Mouse (Mus musculus) Patski (cell line): ENCODE results near the gene Pla2g3. TPM values are rescaled to one million over a fixed set of nuclear protein-coding genes. Genes with fewer than 3 reads are reported as not detected.

Source experiments
- ATAC-seq: fragments of 100-300 bp; one replicate; pipeline ENCODE4 v1.8.0; 2021
- CTCF ChIA-PET: fragments of 350-600 bp; sonication (Branson Sonifier 250); formaldehyde crosslinking; loops from one replicate; lab custom pipeline; 2022; ENCODE audit warnings: inconsistent platforms; lab: Charles Lee
- POLR2A ChIA-PET: fragments of 350-600 bp; sonication (Branson Sonifier 250); formaldehyde crosslinking; loops from one replicate; lab custom pipeline; 2022; ENCODE audit warnings: antibody characterized with exemption, inconsistent platforms; lab: Charles Lee
- DNase-seq: peaks from one replicate; pipeline ENCODE4 v3.0.0-alpha.2; 2011; ENCODE audit warnings: low read depth, low spot score
- H3K27me3 ChIP-seq: fragments of 371-371 bp; one replicate; pipeline ENCODE4 v1.5.1; 2021
- CTCF ChIP-seq: fragments of 100-300 bp; IDR thresholded peaks from one replicate; pipeline ENCODE4 v1.5.1; 2021
- in situ Hi-C: fragments of 300-500 bp; cut with MboI; formaldehyde crosslinking; loops from 3 replicates; pipeline ENCODE4 v1.11.1; 2018; ENCODE audit warnings: low pct_unique_long_range_greater_than_20kb, mixed read lengths
- polyA plus RNA-seq: library from polyadenylated mRNA; unstranded; gene quantifications from one replicate; pipeline ENCODE4 v1.2.3, GENCODE M21; 2021

Pla2g3 gene
- polyA plus RNA-seq, 1 experiment from 2014 or later: 0.37 TPM

DNA sequence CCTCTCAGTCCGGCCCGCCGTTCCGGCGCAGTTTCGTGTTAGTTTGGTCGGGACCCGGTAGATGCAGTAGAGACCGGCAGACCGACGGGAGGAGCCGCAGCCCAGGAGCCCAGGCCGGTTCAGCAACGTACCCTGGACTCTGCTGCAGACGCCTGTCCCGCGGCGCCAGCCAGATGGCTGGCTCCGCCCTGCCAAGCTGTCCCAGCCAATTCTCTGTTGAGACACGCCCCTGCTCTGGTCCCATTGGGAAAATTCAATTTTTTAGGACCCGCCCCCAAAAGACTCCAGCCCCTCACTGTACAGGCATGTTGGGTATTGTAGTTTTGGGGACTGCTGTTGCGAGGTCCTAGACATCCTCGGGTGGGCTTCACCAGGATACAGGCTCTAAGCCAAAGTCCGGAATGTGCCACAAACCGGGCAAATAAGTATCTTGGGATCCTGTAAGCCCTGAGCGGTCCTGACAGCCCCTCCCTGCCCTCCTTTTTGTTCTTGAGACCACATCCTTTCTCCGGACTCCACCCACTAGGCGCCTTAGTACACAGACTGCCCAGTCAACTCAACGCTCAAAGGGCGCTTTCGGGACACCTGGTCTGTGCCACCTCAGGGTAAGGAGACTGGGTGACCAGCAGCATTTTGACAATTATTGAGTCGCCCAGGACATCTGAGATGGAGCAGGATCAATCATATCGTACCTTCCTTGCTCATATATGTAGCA, 51.2 kb downstream of the Pla2g3 start:
- ATAC-seq: peak; percentile 72
- DNase-seq: peak; percentile 73
- no peaks in the 10 kb centered on the region for H3K27me3 ChIP-seq
- POLR2A ChIA-PET: interaction anchor here (1.5 kb wide), 1 partner anchor 110 kb away, joined by 4 read pairs; the partner anchor contains the start of gene Morc2a
- in situ Hi-C loops: loop anchor here (10.0 kb wide), 2 partner anchors 66 to 346 kb away; no protein-coding TSS in a partner anchor
- TF ChIP-seq CTCF: no peak
- CTCF ChIA-PET: interaction anchor here (0.8 to 1.9 kb wide), 3 partner anchors 27 to 131 kb away, joined by 3 to 4 read pairs (median 4); no protein-coding TSS in a partner anchor

DNA sequence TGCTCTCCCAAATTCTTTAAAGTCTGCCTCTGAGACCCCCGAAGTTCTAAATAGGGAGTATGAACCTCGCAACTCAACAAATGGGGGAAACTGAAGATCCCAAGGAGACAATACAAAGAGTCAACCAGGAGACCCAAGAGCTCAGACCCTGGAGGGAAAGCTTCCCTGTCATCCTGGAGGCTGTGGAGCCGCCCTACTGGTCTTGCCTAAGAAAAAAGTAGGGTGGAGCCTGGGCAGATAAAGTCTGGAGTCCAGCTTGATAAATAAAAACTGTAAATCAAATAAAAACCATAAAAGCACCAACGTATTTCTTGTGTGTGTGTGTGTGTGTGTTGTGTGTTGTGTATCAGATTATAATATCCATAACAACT, 51.7 kb downstream of the Pla2g3 start:
- ATAC-seq (no peak), DNase-seq (no peak)
- in situ Hi-C loops: loop anchor here (10.0 kb wide), 2 partner anchors 65 to 345 kb away; no protein-coding TSS in a partner anchor
- TF ChIP-seq CTCF: no peak
- ChIA-PET CTCF (interaction anchor here (0.8 to 1.9 kb wide), 3 partner anchors 27 to 130 kb away, joined by 3 to 4 read pairs (median 4); no protein-coding TSS in a partner anchor), POLR2A (interaction anchor here (1.5 kb wide), 1 partner anchor 109 kb away, joined by 4 read pairs; the partner anchor contains the start of gene Morc2a)
- no peaks in the 10 kb centered on the region for H3K27me3 ChIP-seq

DNA sequence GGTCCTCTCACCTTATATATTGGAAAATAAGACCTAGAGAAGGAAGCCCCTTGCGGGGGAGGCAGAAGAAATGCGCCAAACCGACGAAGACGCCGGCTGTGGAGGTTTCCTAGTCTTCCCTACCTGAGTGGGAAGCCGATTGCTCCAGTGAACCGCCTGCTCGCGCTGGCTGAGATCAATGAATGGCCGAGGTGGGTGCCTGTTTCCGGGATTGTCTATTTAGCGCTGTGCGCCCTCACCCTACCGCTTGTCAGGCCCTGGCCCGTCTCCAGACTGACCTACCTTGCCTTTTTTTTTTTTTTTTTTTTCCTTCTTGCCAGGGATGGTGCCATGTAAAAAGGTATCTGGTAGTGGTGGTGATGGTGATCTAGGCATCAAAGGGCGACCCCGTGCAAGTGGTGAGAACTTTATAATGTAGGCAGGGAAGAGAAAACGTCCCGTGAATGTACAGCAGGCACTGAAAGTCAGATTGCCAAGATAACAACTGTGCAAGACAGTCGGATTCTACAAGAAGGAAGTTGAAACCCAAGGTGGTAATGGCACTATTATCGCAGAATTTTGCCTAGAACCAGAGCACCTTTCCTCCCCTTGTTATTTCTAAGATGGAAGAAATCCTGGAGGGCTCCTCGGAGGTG, 52.5 kb downstream of the Pla2g3 start, which contains the start of gene Smtn:
Gene Smtn, minus strand, starts transcription at position 162 of the 635 bp plus-strand sequence.
- TF ChIP-seq CTCF: no peak
- POLR2A ChIA-PET: no interaction called here
- H3K27me3 ChIP-seq: no peaks in the 10 kb centered on the region
- CTCF ChIA-PET: interaction anchor here (1.9 kb wide), 1 partner anchor 129 kb away, joined by 4 read pairs; no protein-coding TSS in a partner anchor
- no peak for DNase-seq
- ATAC-seq: no peak
- in situ Hi-C loops: no loop called here

DNA sequence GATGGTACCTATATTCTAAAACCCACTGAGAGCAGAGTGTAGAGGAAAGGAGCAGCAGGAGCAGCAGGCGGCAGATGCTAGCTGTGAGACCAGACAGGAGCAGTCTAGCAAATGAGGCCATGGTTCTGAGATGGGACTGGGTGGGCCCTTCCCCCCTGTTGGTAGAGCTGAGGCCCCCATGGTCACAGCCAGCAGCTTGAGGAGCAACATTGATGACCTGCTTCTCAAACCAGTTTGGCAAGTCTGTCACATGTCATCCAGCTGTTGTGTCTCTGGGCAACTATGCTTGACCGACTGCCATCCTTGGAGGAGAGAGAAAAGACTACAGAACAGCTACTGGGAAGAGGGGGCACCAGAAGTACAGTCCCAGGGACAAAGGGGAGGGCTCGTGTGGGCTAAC, 53.8 kb downstream of the Pla2g3 start:
- ATAC-seq (no peak), DNase-seq (no peak)
- ChIA-PET POLR2A (no interaction called here), CTCF (no interaction called here)
- H3K27me3 ChIP-seq: no peaks in the 10 kb centered on the region
- no peak for TF ChIP-seq CTCF
- in situ Hi-C loops: no loop called here

GRCm38 (mm10) chr11:3543001-3543400, 54.9 kb downstream of the Pla2g3 start:
- no peak for DNase-seq
- no peak for ATAC-seq
- CTCF ChIA-PET: interaction anchor here (1.0 to 1.1 kb wide), 2 partner anchors 13 to 28 kb away, joined by 3 read pairs; partner anchors contain the start of gene Selenom
- H3K27me3 ChIP-seq: no peaks in the 10 kb centered on the region
- in situ Hi-C loops: no loop called here
- no peak for TF ChIP-seq CTCF
- POLR2A ChIA-PET: no interaction called here

- in situ Hi-C loops: no loop called here
- DNase-seq (no peak), ATAC-seq (no peak)
- H3K27me3 ChIP-seq: no peaks in the 10 kb centered on the region
- POLR2A ChIA-PET: no interaction called here
- CTCF ChIA-PET: interaction anchor here (1.0 to 1.1 kb wide), 2 partner anchors 12 to 24 kb away, joined by 3 read pairs; no protein-coding TSS in a partner anchor
- no peak for TF ChIP-seq CTCF
These were observed 56.3 kb downstream of the Pla2g3 start for GRCm38 (mm10) chr11:3544409-3544808.

- POLR2A ChIA-PET: no interaction called here
- CTCF ChIA-PET: no interaction called here
- no peaks in the 10 kb centered on the region for H3K27me3 ChIP-seq
These were observed 57.6 kb downstream of the Pla2g3 start for GRCm38 (mm10) chr11:3545531-3546241.

DNA sequence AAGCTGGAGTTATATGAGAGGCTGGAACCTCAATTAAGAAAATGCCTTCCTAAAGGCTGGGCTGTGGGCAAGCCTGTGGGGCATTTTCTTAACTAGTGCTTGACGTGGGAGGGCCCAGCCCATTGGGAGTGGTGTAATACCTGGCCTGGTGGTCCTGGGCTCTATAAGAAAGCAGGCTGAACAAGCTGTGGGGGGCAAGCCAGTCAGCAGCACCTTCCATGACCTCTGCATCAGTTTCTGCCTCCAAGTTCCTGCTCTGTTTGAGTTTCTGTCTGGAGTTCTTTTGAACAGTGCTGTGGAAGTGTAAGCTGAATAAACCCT, 58.1 kb downstream of the Pla2g3 start:
- TF ChIP-seq CTCF: no peak
- no peaks in the 10 kb centered on the region for H3K27me3 ChIP-seq
- ChIA-PET POLR2A (no interaction called here), CTCF (no interaction called here)
- no peak for ATAC-seq
- no peak for DNase-seq
- in situ Hi-C loops: no loop called here

More at GRCm38 (mm10) chr11:3545531-3546241, 57.6 kb downstream of the Pla2g3 start:
- no peak for ATAC-seq
- DNase-seq: no peak
- no peak for TF ChIP-seq CTCF
- in situ Hi-C loops: no loop called here

- in situ Hi-C loops: no loop called here
These were observed 59.0 kb downstream of the Pla2g3 start for GRCm38 (mm10) chr11:3547047-3547446.

GRCm38 (mm10) chr11:3547969-3548368, 59.9 kb downstream of the Pla2g3 start:
- ATAC-seq: no peak

More at GRCm38 (mm10) chr11:3547047-3547446, 59.0 kb downstream of the Pla2g3 start:
- TF ChIP-seq CTCF: no peak
- no peak for ATAC-seq
- CTCF ChIA-PET: no interaction called here
- no peak for DNase-seq
- POLR2A ChIA-PET: no interaction called here
- H3K27me3 ChIP-seq: no peaks in the 10 kb centered on the region

More at GRCm38 (mm10) chr11:3547969-3548368, 59.9 kb downstream of the Pla2g3 start:
- TF ChIP-seq CTCF: no peak
- POLR2A ChIA-PET: no interaction called here
- in situ Hi-C loops: no loop called here
- no peak for DNase-seq
- CTCF ChIA-PET: interaction anchor here (0.8 kb wide), 1 partner anchor 8 kb away, joined by 4 read pairs; no protein-coding TSS in a partner anchor
- no peaks in the 10 kb centered on the region for H3K27me3 ChIP-seq
